Mouse (Mus musculus) v-Abl transformed pro-B cells (cell line): Measurements from ENCODE around the gene Trim29.

Experiments used
- in situ Hi-C, 2 experiments: fragments of 400-800 bp; cut with MboI; formaldehyde crosslinking; loops; one replicate each; pipeline ENCODE4 v1.15.1; 2025; ENCODE audit not compliant: unreplicated experiment in 2 of 2

The Trim29 gene

DNA sequence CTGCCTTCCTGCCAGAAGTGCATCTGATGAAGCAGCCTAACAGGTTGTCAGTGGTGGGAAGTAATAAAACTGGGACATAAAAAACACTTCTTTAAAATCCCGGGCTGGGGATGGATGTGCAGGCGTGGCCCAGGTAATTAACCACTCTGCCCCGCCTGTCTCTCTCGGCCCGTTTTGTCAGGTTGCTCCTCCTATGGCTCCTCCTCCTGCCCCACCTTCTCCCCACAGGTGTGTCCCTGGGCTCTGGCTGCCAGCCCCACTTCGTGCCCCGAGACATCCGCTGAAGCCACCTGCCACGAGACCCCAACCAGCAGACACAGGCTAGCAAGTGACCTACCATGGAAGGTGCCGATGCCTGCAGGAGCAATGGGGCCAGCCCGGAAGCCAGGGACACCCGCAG is at the start of gene Trim29:
TSS of gene Trim29 (plus strand) at position 311 of the 400 bp plus-strand sequence.
- in situ Hi-C loops = no loop called here

DNA sequence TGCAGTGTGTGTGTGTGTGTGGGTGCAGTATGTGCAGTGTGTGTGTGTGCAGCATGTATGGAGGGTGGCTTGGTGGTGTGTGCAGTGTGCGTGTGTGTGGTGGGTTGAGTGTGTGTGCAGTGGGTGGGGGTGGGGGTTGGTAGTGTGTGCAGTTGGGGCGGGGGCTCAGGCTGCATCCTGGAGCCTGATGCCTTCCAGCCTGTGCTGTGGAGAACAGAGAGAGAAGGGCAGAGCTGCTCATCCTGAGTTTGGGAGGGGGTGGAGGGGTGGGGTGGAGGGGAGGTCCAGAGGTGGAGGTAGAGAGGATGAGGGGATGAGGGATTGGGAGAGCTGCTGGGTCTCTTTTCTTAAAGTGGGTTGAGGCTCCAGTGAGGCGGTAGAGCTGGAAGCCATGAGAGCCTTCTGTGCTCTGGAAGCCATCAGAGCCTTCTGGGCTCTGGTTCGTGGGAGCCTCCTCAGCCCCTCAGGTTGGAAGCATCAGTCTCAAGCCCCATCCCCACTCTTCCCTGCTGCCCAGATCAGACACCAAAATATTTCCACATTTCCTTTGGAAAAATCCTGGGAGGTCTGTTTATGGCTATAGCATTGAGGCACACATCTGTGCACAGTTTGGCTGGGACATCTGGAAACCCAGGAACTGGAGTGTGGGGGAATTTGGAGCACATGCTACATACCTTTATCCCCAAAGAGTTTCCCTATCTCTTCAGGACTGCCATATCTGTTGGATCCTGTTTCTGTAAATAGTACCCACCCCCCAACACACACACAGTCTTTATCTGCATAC is 49.3 kb upstream of the Trim29 start:
- in situ Hi-C loops = no loop called here

DNA sequence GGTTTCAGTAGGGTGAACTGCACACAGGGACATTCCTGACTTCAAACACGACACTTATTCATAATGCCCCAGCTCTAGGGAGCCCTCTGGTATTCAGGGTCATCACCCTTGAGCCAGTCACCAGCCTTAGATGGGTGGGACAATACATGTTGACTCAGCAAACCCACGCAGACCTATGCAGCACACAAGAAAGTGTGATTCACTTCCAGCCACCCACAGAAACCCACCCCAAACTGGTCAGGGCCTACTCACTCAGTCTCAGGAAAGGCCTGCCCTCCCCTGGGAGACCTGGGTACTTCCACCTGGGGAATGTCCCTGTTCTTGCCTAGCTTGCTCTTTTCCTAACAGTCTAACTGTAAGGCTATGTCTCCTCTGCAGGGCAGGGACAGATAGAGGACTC is 48.7 kb upstream of the Trim29 start:
- in situ Hi-C loops = no loop called here

DNA sequence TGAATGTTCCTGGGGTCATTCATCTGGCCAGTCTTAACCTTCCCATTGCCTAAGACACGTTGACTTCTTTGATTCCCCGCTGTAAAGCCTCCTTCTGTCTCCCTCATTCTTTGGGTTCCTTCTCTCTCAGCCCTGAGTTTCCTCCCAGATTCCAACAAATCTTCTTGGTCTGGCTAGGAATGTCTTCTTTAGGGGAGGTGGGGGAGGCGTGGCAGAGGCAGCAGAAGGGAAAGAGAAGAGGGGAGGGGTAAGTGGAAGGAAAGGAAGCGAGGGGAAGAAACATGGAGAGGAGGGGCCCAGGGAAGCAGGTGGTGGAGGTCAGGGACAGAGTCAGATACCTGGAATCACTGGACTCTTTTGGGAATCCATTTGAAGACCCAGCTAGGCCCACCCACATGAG is 48.3 kb upstream of the Trim29 start:
- in situ Hi-C loops = no loop called here

DNA sequence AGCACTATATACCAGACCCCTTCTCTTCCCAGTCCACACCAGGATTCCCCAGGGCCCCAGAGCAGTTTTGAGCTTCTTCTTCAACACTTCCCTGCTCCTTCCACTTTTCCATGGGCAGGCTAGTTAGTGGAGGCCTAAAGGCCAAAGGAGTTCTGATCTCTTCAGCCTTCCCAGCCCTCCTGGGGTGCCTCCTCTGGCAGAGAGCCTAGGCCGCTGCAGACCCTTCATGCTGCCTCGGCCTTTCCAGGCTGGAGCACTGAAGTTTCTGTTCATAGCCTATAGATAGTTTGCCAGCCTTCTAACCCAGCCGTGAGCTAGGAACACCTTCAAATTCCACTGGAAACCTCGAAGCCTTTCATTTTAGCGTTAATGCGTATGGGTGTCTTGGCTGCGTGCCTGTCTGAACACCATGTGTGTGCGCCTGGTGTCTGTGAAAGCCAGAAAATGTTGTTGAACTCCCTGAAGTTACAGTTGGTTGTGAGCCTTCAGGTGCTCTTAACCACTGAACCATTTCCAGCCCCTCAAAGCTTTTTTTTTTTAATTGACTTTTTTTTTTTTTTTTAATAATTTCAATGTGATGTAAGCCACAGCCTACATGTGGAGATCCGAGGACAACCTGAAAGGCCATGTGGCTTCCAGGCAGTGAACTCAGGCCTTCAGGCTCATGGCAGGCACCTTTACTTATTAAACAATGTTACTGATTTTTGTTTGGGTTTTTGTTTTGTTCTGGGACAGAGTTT is 47.7 kb upstream of the Trim29 start:
- in situ Hi-C loops = no loop called here

DNA sequence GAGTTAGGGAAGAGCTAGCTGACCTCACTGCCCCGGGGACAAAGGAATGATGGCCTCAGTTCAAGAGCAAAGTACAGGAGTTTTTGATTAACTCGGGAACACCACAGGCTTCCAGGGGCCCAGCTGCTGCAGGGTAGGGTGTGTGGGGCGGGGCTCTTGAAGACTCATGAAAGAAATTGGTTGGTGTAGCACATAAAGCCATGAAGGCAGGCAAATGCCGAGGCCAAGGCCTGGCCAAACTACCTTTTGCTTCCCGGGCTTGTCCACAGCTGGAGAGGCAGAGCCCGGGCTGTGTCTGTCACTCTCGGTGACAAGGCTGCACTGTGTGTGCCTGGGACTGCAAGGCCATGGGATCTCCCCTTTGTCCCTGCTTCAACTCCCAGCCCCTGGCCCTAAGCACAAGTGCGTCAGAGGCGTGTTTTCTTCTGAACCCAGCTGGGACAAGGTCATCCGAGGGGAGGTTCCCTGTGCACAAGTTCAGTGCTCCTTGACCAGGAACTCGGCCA is 46.6 kb upstream of the Trim29 start:
- in situ Hi-C loops = no loop called here

DNA sequence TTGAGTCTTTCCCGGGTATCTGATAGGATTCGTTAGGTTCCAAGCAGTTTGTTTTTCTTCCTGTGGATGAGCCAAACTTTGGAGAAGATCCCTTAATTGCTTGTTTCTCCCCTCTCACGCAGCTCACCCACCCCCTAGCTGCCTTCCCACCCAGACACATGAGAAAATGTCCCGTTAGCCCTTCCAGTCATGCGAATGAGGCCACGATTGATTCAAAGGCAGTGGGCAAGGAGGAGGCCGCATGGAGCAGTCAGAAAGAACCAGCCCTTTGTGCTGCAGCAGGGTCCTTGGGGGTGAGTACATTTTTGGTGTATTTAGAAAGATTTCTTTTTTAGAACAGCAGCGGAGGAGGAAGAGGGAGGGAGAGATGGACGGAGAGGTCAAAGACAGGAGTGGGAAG is 45.5 kb upstream of the Trim29 start:
- in situ Hi-C loops = no loop called here

DNA sequence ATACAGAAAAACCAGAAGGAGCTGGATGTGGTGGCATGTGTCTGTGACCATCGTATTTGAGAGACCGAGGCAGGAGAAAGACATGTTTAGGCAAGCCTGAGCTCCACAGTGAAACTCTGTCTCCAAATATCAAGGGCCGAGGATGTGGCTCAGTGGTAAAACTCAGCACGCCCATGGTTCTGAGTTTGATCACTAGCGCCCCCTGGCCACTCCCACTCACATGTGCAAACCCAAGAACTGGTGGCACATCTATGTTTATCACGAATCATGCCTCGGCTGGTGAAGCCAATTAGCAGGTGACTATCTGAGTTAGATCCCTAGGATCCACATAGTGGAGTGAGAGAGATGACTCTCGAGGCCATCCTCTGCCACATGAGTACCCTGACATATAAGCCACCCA is 43.3 kb upstream of the Trim29 start:
- in situ Hi-C loops = no loop called here

DNA sequence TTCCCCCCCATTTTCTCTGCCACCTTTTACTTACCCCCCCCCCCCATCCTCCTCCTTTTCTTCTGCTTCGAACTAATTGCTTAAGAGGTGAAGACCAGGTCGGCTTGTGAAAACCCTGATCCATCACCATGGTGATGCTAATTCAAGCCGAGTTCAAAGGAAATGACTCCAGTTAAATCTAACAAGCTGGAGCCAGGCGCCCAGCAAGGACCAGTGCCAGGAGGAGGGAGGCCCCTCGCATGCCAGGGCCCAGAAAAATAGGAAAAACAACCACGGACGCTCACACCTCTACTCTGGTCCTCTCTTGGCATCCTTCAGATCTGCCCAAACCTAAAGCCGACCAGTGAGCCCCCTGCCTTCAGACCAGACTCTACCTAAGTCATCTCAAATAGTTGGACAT is 41.5 kb upstream of the Trim29 start:
- in situ Hi-C loops = no loop called here

DNA sequence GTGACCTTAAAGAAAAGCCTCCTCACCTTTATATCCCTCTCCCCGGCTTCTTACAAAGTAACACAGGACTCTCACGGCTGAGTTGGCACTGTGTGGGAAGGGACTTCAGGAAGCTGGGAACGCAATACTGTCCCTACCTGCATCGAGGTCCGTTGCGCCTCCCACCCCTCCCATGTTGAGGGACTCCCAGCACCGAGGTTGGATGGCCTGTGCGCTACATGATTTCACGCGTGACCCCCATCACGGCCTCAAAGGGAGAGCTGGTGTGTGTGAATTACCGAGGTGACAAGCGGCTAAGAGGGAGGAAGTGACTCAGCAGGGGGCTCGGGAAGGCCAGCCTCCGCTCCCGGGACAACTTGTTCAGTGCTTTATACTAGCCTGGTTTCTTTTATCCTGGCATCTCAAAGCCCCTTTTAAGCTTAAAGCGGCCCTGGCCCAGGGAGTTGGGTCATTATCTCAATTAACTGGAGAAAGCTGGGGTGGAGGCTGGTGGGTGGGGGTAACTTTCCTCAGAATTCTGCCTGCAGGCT is 39.9 kb upstream of the Trim29 start:
- in situ Hi-C loops = no loop called here

DNA sequence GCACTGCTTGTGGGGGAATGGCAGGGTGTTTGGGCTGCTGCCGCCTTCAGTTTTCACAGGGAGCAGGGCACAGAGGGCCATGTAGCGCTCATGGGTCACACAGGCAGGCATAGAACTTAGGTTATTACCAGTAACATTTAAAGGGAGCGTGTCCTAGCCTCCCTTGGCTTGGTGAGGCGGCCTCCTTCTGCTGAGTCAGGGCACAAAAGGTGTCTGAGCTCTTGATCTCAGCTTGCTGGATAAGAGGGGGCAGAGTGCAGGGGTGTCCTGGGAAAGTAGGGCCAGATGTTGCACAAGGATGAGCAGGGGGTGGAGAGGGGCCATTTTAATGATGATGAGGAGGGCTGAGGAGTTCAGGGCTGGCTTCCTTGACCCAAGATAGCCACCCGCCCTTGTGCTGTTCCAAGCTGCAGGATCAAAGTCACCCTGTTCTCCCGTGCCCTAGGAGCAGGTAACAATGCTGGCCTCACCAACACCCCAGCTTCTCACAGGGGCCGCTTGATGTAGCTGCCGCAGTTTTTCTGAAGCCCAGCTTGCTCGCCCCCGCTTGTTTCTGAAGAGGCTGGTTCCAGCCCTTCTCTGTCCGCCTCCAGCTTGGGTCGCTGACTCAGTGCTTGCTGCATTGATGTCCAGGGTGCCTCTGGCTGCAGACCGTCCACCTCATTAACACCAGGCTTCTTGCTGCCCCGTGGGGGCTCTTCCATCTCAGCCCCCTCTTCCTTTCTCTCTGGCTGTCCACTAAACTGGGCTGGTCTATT is 38.7 kb upstream of the Trim29 start:
- in situ Hi-C loops = no loop called here

DNA sequence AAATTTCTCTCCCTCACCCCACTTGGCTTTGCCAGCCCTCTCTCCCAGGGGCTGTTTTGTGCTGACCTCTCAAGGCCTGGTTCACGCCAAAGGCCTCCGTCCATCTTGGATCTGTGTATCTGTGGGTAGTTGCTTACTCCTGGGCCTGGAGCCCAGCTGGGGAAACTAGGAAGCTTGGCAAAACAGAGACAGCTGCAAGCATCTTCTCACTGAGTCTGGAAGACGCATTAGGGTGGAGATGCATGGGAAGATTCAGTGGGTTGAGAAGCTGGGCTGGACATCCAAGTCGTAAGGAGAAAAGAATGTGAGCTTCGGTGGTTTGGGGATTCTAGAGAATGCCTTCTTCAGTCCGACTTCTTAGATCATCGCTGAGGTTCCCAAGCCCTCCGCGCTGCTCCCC is 36.9 kb upstream of the Trim29 start:
- in situ Hi-C loops = no loop called here

DNA sequence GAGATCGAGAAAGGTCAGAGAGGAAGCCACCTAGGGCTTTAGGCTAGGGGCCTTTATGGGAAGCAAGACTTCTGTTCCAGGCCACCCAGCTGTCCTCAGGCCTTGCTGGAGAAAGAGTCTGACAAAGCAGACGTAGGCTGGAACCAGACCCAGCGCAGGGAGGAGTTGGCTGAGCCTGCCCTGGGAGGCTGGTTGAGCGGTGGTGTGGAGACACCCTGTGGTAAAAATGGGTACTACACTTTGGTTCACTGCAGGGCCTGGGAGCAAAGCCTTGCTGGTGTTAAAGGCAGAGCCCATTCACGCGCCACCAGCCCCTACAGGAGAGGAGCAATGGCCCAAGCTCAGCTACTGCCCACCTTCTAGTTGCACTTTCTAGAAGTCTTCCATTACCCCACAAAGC is 26.4 kb upstream of the Trim29 start:
- in situ Hi-C loops = loop anchor here (5.0 to 25.0 kb wide), 3 partner anchors 282 to 959 kb away; no protein-coding TSS in a partner anchor

DNA sequence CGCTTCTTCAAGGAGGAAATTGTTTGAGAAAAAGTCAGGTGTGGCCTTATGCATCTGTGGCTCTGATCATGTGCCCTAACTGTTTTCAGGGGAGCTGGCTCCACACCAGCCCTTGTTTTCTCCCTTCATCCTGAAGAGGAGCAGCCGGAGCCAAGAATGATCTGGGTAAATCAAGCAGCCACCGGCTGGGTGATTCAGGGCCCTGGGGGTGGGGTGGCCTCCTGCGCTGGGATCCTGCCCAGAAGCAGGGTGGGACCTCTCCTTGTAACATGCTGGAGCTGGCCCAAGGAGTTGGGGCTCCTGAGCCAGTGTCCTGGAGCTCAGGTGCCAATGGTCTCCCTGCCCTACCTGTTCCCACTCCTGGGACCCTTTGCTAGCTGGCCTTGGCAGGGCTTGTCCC is 25.4 kb upstream of the Trim29 start:
- in situ Hi-C loops = loop anchor here (5.0 to 25.0 kb wide), 3 partner anchors 723 to 963 kb away; no protein-coding TSS in a partner anchor

DNA sequence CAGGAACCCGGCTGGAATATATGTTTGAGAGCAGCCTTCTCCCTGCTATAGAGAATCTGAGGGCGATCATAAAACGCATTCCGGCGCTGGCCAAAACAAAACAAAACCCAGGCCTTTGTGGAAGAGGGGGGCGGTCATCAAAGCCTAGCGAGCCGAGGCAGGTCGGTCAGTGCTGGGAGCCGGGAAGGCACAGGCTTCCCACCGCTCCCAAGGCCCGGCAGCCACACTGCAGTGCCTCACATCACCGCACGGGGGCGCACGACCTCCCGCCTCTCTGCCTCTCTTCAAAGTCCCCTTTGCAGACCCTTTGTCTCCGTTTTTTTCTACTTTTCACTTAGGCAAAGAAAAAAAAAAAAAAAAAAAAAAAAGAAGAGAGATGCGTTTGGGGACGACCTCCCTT is 23.8 kb upstream of the Trim29 start:
- in situ Hi-C loops = loop anchor here (5.0 to 25.0 kb wide), 3 partner anchors 725 to 965 kb away; no protein-coding TSS in a partner anchor

DNA sequence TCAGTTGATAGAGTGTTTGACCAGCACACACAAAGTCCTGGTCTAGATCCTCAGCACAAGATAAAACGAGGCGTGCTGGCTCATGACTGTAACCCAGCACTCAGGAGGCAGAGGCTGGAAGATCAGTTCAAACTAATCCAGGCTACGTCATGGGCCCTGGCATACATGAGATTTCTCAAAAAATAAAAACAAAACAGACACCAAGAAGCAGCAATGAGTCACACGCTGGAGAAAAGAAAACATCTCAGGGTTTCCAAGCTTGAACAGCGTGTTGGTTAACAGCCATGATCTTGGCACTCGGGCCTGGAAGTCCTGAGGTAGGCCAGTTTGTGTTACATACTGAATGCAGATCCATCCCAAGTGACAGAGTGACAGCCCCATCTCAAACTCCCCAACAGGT is 17.6 kb upstream of the Trim29 start:
- in situ Hi-C loops = loop anchor here in 1 of 2 experiments (25.0 kb wide), 1 partner anchor 731 kb away; no protein-coding TSS in a partner anchor

DNA sequence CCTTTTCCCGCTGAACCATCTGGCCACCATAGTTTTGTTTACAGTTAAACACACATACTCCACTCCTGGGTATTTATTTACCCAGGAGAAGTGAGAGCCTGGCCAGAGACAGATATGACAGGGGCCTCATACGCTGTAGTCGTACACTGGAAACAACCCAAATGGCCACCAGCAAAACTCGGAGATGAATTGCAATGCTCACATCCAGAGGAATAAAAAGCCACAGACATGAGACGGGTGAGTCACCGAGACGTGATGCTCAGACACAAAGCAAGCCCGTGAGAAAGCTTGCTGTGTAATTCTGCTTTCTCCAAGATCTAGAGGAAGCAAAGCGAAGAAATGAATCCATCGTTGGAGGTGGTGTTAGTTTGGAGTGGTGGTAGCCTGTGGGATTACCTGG is 10.3 kb upstream of the Trim29 start:
- in situ Hi-C loops = no loop called here

DNA sequence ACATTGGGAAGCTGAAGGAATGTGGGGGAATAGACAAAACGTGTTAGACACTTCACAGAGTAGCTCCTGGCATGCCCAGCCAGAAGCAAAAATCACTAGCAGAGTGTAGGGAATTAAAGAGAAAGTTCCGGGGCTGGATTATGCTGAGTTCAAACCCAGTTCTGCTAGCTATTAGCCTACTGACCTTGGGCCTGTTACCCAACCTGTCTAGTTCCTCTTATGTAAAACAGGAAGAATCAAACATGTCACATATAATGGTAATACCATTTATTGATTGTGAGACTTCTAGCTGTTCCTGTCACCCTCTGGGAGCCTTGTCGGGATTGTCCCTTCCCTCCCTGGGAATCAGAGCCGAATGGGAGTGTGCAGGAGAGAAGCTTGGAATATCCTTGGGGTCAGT is 7.7 kb upstream of the Trim29 start:
- in situ Hi-C loops = no loop called here

DNA sequence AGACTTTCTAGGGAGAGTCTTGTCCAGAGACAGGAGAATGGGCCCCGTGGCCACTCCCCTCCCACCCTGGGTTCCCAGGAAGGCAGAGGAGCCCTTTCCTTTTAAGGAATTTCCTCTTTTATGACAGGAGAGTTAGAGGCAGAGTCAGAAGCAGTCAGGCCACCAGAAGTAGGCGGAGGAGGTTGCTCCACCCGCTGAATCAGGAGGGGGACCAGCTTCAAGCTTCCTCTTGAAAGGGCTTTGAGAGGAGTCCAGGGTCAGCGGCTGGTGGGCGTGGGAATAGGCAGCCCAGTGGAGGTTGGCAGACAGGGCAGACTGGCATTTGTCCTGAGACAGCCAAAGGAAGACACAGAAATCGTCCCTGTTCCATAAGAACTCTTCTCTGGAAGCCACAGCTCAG is 4.8 kb upstream of the Trim29 start:
- in situ Hi-C loops = no loop called here

DNA sequence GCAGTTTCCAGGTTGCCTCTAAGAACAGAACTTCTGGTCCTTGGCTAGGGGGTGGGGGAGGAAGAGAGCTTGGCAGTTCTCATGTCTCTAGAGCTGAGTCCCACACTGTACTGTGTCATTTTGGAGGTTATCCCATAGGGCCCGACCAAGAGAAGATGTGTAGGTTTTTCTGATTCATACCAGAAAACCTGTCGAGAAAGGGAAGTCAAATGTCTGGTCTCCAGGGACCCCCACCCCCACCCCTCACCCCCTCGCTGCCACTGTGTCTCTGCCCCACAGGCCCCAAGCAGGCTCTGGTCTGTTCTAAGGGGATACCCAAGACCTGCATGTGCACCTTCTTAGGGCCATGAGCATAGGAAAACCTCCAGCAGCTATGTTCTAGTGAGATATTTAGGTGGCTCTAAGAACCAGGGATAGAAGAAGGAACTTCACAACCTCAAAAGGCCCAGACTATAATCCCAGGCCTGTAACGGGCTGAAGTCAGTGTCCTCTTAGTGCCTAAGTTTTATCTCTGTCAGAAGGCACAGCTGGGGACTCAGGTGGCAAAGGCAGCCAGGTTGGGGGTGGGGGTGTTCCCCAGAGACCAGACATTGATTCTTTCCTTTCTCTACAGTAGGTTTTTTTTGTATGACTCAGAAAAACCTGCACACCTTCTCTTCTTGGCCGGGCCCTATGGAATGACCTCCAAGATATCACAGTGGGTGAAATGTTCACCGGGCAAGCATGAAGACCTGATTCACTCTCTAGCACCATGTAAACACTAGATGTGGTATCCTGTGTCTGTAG is 1.4 kb upstream of the Trim29 start:
- in situ Hi-C loops = no loop called here
